Mouse (Mus musculus) forebrain, embryonic 15.5 days (tissue): Measurements from ENCODE around the gene Mapkap1. TPM values are rescaled to one million over a fixed set of nuclear protein-coding genes. Genes with fewer than 3 reads are reported as not detected.
A peak's percentile ranks its signal among the peaks of the same experiment; 100 is the strongest.

Experiments used
- ATAC-seq: fragments of 200-750 bp; cut with Nextera tagmentation; replicated peaks from 2 replicates; pipeline ENCODE4 v1.8.0; 2017; ENCODE audit warnings: mild to moderate bottlenecking, moderate TSS enrichment, moderate library complexity
- H3K27ac ChIP-seq: fragments of 300-500 bp; sonication (generic); replicated peaks from 2 replicates; pipeline ENCODE4 v1.5.1; 2015; ENCODE audit warnings: mild to moderate bottlenecking, inconsistent platforms
- H3K27me3 ChIP-seq: fragments of 300-500 bp; sonication (generic); 2 replicates; pipeline ENCODE4 v1.6.1; 2015; ENCODE audit warnings: inconsistent platforms
- H3K36me3 ChIP-seq: fragments of 300-500 bp; sonication (generic); 2 replicates; pipeline ENCODE4 v1.6.1; 2015; ENCODE audit warnings: mild to moderate bottlenecking, inconsistent platforms
- H3K4me1 ChIP-seq: fragments of 300-500 bp; sonication (generic); 2 replicates; pipeline ENCODE4 v1.6.1; 2015; ENCODE audit warnings: inconsistent platforms
- H3K4me2 ChIP-seq: fragments of 300-500 bp; sonication (generic); replicated peaks from 2 replicates; pipeline ENCODE4 v1.6.1; 2015; ENCODE audit warnings: mild to moderate bottlenecking, inconsistent platforms
- H3K4me3 ChIP-seq: fragments of 300-500 bp; sonication (generic); 2 replicates; pipeline ENCODE4 v1.5.1; 2015; ENCODE audit warnings: mild to moderate bottlenecking, inconsistent platforms
- H3K9ac ChIP-seq: fragments of 300-500 bp; sonication (generic); replicated peaks from 2 replicates; pipeline ENCODE4 v1.6.1; 2015; ENCODE audit warnings: mild to moderate bottlenecking, inconsistent platforms
- H3K9me3 ChIP-seq: fragments of 300-500 bp; sonication (generic); 2 replicates; pipeline ENCODE4 v1.6.1; 2016; ENCODE audit warnings: inconsistent platforms
- WGBS: fragments of 180-500 bp; shearing (Covaris S2); methylation state at CpG from one replicate; pipeline ENCODE4 v1.1.7; 2015; ENCODE audit warnings: mixed read lengths; 5-methylcytosine and 5-hydroxymethylcytosine counted together
- polyA plus RNA-seq: library from polyadenylated mRNA; unstranded; fragments of >200 nt; fragmentation: Nextera tagmentation; extraction: Ambion mirVana; gene quantifications from 2 replicates; pipeline ENCODE4 v1.2.1, GENCODE M21; 2015

Gene Mapkap1
- polyA plus RNA-seq, 1 experiment from 2014 or later, result 107 TPM

DNA sequence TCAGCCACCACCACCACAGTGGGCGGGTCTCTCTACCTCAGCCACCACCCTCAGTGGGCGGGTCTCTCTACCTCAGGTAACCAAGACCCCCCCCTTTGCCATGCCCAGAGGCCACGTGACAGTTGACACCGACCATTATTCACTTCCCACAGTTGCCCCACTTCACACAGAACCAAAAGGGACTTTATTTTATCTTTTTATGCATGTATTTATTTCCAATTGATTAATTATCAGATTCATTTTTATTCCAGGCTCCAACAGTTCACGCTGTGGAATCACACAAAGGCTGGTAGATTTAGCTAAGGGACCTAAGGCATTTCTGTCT lies 239.9 kb downstream of the Mapkap1 start:
- Histone ChIP-seq H3K4me2 (peak overlapping the region; percentile 43), H3K4me1 (peaks cover 10% of the 10 kb centered on the region), H3K9me3 (no peaks in the 10 kb centered on the region), H3K27ac (no peak overlapping the region), H3K36me3 (no peaks in the 10 kb centered on the region), H3K9ac (no peak overlapping the region), H3K27me3 (peaks cover 29% of the 10 kb centered on the region), H3K4me3 (peak overlapping the region; percentile 28)
- ATAC-seq, result no peak
- 13% methylated on average over 5 of the region's 5 CpGs for WGBS

DNA sequence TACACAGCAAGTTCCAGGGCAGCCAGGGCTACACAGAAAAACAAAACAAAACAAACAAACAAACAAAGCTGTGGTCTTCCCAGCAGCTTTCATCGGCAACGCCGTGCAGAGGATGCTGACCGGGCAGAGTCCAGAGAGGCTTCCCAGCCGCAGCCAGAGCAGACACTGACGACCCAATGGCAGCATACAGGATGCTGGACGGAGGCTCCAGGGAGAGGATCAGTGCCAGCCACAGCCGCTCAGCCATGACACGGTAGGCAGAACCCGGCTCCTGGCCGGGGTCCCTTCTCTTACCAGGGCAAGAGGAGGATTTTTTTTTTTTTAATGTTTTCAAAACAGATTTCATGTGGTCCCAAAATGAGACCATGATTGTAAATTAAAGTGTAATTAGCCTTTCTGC lies 240.8 kb downstream of the Mapkap1 start:
- H3K27me3 ChIP-seq, result peaks cover 29% of the 10 kb centered on the region
- no peak overlapping the region for H3K4me2 ChIP-seq
- WGBS, result 44% methylated on average over 11 of the region's 11 CpGs

DNA sequence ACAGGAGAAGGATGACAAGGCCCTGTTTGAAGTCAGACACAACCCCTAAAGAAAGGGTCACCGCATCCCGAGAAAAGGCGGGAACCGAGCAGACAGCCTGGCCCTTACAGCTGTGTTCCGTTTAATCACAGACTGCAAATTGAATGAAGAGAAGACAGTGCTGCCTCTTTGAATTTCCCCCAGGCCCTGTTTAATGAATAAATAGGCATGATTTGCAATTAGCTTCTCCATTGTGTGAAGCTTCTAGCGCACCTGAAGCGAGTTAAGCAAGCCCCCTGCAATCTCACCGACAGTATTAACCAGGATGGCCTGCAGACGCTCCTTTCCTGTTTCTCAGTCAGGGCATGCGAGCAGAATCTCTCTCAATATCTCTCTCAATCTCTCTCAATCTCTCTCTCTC lies 261.2 kb downstream of the Mapkap1 start:
- no peak overlapping the region for H3K4me2 ChIP-seq
- 13% methylated on average over 10 of the region's 10 CpGs for WGBS
- H3K36me3 ChIP-seq, result no peaks in the 10 kb centered on the region
- H3K9ac ChIP-seq, result no peak overlapping the region
- H3K4me1 ChIP-seq, result peaks cover 23% of the 10 kb centered on the region
- H3K9me3 ChIP-seq, result no peaks in the 10 kb centered on the region
- H3K27me3 ChIP-seq, result no peaks in the 10 kb centered on the region
- H3K27ac ChIP-seq, result no peak overlapping the region; the same call in 1 of the 2 replicates
- H3K4me3 ChIP-seq, result no peak overlapping the region
- ATAC-seq, result no peak

More for the DNA sequence above, 240.8 kb downstream of the Mapkap1 start:
- Histone ChIP-seq H3K27ac (no peak overlapping the region), H3K4me3 (no peak overlapping the region), H3K9me3 (no peaks in the 10 kb centered on the region), H3K9ac (no peak overlapping the region), H3K4me1 (peaks cover 10% of the 10 kb centered on the region), H3K36me3 (no peaks in the 10 kb centered on the region)
- ATAC-seq, result no peak

DNA sequence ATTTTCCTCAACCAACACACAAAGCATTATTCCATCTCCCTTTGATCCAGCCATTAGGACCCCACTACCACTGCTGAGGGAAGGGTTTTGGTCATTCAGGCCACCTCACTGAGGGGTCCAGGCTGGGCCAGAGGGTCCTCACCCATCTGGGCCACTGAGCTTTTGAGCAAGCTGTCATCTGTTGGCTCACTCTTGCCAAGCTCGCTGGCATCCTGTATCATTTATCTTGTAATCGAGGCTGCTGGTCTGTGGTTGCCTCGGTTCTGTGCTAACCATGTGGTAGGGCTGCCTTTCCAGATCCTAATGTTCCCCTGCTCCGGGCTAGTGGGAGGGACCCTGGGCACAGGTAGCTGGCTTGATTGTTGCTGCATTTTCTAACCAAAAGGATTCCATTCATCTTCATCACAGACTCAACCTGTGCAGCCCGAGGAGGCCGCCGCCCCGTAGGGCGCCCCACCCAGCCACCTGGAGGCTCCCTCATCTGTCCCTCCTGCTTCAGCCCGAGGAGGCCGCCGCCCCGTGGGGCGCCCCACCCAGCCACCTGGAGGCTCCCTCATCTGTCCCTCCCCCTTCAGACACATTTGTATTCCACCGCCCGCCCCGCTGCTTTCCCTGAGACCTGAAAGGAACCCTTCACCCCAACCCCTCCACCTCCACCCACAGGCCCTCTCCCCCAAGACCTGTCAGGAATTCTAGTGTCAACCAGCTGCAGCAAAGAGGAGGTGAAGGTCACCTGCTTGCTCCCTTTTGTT lies 262.0 kb downstream of the Mapkap1 start:
- no peak overlapping the region for H3K9ac ChIP-seq
- WGBS, result 41% methylated on average over 17 of the region's 17 CpGs
- no peaks in the 10 kb centered on the region for H3K27me3 ChIP-seq
- H3K4me3 ChIP-seq, result no peak overlapping the region
- 0 out of 2 replicates have a peak overlapping the region, but pooled peaks have one; percentile 18 for H3K27ac ChIP-seq
- no peaks in the 10 kb centered on the region for H3K36me3 ChIP-seq
- H3K4me2 ChIP-seq, result no peak overlapping the region
- peaks cover 23% of the 10 kb centered on the region for H3K4me1 ChIP-seq
- no peak; the same call in 1 of the 2 replicates for ATAC-seq
- H3K9me3 ChIP-seq, result no peaks in the 10 kb centered on the region

DNA sequence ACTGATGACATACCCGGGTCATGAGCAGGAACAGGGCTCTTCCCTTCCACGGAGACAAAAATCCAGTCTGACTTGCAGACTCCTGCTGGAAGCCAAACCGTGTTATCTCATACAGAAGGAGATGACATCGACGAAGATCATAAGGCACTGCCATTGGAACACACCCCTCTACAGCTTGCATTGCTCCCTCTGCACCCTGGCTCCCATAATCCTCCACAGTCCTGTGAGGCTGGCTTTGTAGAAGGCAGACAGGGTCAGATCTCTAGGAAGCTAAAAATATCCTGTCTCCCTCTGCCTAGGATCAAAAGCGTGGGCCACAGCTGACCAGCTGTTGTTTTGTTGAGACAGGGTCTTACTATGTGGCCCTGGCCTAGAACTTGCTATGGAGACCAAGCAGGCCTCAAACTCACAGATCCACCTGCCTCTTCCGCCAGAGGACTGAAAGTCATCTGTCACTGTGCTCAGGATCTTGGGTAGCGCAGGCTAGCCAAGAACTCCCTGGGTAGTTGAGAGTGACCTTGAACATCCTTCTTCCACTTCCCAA lies 262.7 kb downstream of the Mapkap1 start:
- H3K9me3 ChIP-seq, result no peaks in the 10 kb centered on the region
- no peaks in the 10 kb centered on the region for H3K27me3 ChIP-seq
- no peak for ATAC-seq
- H3K36me3 ChIP-seq, result no peaks in the 10 kb centered on the region
- WGBS, result 64% methylated on average over 8 of the region's 8 CpGs
- no peak overlapping the region for H3K4me3 ChIP-seq
- H3K9ac ChIP-seq, result no peak overlapping the region
- no peak overlapping the region for H3K27ac ChIP-seq
- no peak overlapping the region for H3K4me2 ChIP-seq
- peaks cover 23% of the 10 kb centered on the region for H3K4me1 ChIP-seq

DNA sequence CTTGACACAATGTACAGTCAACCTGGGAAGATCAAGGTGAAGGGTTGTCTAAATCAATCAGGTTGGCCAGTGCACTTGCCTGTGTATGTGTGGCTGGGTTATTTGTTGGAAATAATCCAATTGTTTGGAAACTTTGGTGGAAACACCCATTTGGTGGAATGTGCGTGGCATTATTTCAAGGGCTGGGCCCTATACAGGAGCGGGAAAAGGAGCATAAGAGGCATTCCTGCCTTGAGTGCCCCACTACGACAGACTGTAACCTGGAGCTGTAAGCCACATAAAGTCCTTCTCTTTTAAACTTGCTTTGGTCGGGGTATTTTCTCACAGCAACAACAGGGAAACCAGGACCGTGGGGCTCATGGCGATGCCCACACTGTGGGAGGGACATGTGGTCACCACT lies 263.9 kb downstream of the Mapkap1 start:
- Histone ChIP-seq H3K9ac (no peak overlapping the region), H3K36me3 (peaks cover 8% of the 10 kb centered on the region), H3K4me3 (no peak overlapping the region), H3K27ac (no peak overlapping the region), H3K4me2 (no peak overlapping the region), H3K27me3 (no peaks in the 10 kb centered on the region), H3K4me1 (peaks cover 23% of the 10 kb centered on the region), H3K9me3 (no peaks in the 10 kb centered on the region)
- WGBS, result 79% methylated on average over 6 of the region's 6 CpGs
- ATAC-seq, result no peak

DNA sequence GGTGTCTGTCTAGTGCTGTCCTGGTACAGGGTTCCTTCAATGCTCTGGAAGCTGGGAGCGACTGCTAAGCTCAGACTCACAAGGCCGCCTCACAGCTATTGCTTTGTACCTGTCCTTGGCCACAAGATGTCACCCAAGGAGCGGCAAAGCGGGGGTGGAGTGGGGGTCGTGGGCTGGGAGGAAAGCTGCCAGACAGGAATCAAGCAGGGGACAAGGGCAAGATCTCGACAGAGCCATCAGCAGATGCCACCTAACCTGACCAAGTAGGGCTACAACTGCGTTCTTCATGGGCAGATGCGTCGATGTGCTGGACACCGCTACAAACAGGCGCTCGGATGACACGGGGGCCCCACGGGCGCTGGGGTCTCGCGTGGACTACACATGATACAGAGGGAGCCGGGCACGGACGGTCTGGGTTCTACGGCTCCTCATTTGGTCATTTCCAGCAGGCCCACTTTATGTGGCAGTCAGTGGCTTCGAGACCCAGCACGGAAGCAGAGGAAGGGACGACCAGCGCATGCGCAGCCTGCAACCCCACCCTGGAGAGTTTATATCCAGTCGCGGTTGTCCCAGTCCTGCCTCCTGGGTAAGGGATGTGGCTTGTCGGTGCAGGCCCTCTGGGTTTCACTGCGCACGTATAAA lies 264.9 kb downstream of the Mapkap1 start:
- Histone ChIP-seq H3K9me3 (no peaks in the 10 kb centered on the region), H3K27ac (peak overlapping the region; percentile 44; the same call in 1 of the 2 replicates), H3K36me3 (peaks cover 19% of the 10 kb centered on the region), H3K9ac (peak overlapping the region; percentile 59), H3K27me3 (no peaks in the 10 kb centered on the region), H3K4me3 (peak overlapping the region; percentile 47), H3K4me1 (peaks cover 23% of the 10 kb centered on the region), H3K4me2 (peak overlapping the region; percentile 88)
- ATAC-seq, result peak; percentile 51
- 29% methylated on average over 31 of the region's 31 CpGs for WGBS

DNA sequence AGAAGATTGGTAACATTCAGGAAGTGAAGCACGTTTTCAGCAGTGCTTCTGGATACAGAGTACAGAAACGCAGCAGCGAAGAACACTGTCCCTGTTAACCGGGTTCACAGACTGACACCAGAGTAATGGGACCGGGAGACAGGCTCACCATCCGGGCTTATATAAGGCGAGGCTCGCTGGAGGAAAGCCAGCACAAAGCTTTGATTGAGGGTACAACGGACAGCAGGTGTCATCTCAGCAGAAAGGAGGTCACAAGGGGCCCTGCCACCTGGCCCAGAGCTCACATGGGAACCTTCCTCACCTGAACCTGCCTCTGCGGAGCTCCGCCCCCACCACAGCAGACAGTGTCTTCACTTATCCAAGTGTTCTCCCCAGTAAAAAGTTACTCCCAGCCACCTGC lies 267.3 kb downstream of the Mapkap1 start:
- WGBS, result 91% methylated on average over 11 of the region's 11 CpGs
- no peaks in the 10 kb centered on the region for H3K9me3 ChIP-seq
- no peak overlapping the region for H3K4me2 ChIP-seq
- no peak for ATAC-seq
- no peaks in the 10 kb centered on the region for H3K27me3 ChIP-seq
- no peak overlapping the region for H3K4me3 ChIP-seq
- H3K36me3 ChIP-seq, result peaks cover 40% of the 10 kb centered on the region
- H3K4me1 ChIP-seq, result peaks cover 10% of the 10 kb centered on the region
- no peak overlapping the region for H3K27ac ChIP-seq
- no peak overlapping the region for H3K9ac ChIP-seq

Other genes starting within 250 kb of the Mapkap1 start
- 51.2 TPM in 2 replicates for gene Pbx3, start 33.6 kb upstream of the Mapkap1 start, polyA plus RNA-seq